Mouse (Mus musculus) embryonic facial prominence, embryonic 15.5 days (tissue): Measurements from ENCODE around the gene Sarnp. TPM values are rescaled to one million over a fixed set of nuclear protein-coding genes. Genes with fewer than 3 reads are reported as not detected.

ENCODE experiments used
- ATAC-seq: fragments of 200-750 bp; cut with Nextera tagmentation; 2 replicates; pipeline ENCODE4 v1.8.0; 2017; ENCODE audit warnings: low read depth, moderate TSS enrichment; ENCODE audit not compliant: insufficient number of reproducible peaks, low FRiP score, low TSS enrichment
- H3K27ac ChIP-seq: fragments of 300-500 bp; sonication (generic); replicated peaks from 2 replicates; pipeline ENCODE4 v1.5.1; 2015; ENCODE audit warnings: mild to moderate bottlenecking, inconsistent platforms
- H3K27me3 ChIP-seq: fragments of 300-500 bp; sonication (generic); 2 replicates; pipeline ENCODE4 v1.6.1; 2015; ENCODE audit warnings: inconsistent platforms
- H3K36me3 ChIP-seq: fragments of 300-500 bp; sonication (generic); 2 replicates; pipeline ENCODE4 v1.6.1; 2015; ENCODE audit warnings: mild to moderate bottlenecking, inconsistent platforms
- H3K4me1 ChIP-seq: fragments of 300-500 bp; sonication (generic); 2 replicates; pipeline ENCODE4 v1.6.1; 2015; ENCODE audit warnings: inconsistent platforms
- H3K4me2 ChIP-seq: fragments of 300-500 bp; sonication (generic); replicated peaks from 2 replicates; pipeline ENCODE4 v1.6.1; 2015; ENCODE audit warnings: mild to moderate bottlenecking, inconsistent platforms
- H3K4me3 ChIP-seq: fragments of 300-500 bp; sonication (generic); replicated peaks from 2 replicates; pipeline ENCODE4 v1.5.1; 2015; ENCODE audit warnings: mild to moderate bottlenecking, inconsistent platforms
- H3K9ac ChIP-seq: fragments of 300-500 bp; sonication (generic); 2 replicates; pipeline ENCODE4 v1.6.1; 2015; ENCODE audit warnings: inconsistent platforms
- H3K9me3 ChIP-seq: fragments of 300-500 bp; sonication (generic); replicated peaks from 2 replicates; pipeline ENCODE4 v1.6.1; 2016; ENCODE audit warnings: inconsistent platforms
- WGBS: fragments of 180-500 bp; shearing (Covaris S2); methylation state at CpG from one replicate; pipeline ENCODE4 v1.1.7; 2015; 5-methylcytosine and 5-hydroxymethylcytosine counted together
- polyA plus RNA-seq: library from polyadenylated mRNA; unstranded; fragments of >200 nt; fragmentation: Nextera tagmentation; extraction: Ambion mirVana; gene quantifications from 2 replicates; pipeline ENCODE4 v1.2.1, GENCODE M21; 2015

The Sarnp gene
- 194 and 196 TPM in 2 replicates for polyA plus RNA-seq

DNA sequence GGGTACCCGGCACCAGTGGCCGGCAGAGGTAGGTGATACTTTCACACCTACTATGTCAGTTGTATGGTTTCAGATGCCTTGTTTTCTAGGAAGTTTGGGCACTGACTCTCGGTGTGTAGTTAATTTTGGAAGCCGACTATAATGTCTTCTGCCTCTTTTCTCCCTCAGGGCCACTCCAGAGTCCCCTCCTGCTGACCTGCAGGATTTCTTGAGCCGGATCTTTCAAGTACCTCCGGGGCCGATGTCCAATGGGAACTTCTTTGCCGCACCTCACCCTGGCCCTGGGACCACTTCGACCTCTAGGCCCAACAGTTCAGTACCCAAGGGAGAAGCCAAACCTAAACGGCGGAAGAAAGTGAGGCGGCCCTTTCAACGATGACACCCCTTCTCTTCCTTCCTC is at the start of gene Sarnp:
Gene Sarnp (plus strand): TSS at position 301 of the 400 bp plus-strand sequence.
- Histone ChIP-seq H3K9ac (no peak within 1 kb of the TSS), H3K36me3 (peaks cover 64% of the 10 kb centered on the region), H3K27me3 (no peaks in the 10 kb centered on the region), H3K9me3 (no peaks in the 10 kb centered on the region), H3K4me1 (peaks cover 5% of the 10 kb centered on the region; the same call in 1 of the 2 replicates), H3K4me3 (no peak within 1 kb of the TSS), H3K4me2 (no peak within 1 kb of the TSS), H3K27ac (no peak within 1 kb of the TSS)
- no peak for ATAC-seq
- 87% methylated on average over 13 of the region's 13 CpGs for WGBS

DNA sequence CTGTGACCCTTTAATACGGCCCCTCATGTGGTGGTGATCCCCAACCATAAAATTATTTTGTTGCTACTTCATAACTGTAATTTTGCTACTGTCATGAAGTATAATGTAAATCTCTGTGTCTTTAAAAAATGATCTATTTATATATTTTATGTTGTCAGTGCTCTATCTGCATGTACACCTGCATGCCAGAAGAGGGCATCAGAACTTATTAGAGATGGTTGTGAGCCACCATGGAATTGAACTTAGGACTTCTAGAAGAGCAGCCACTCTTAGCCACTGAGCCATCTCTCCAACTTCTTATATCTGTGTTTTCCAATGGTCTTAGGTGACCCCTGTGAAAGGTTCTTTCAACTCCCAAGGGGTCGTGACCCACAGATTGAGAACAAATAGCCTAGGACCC is 44.2 kb upstream of the Sarnp start:
- Histone ChIP-seq H3K9me3 (no peaks in the 10 kb centered on the region), H3K27me3 (no peaks in the 10 kb centered on the region), H3K27ac (no peak overlapping the region), H3K4me2 (no peak overlapping the region), H3K9ac (no peak overlapping the region), H3K4me1 (no peaks in the 10 kb centered on the region), H3K36me3 (no peaks in the 10 kb centered on the region; the same call in 1 of the 2 replicates), H3K4me3 (no peak overlapping the region)
- WGBS, result 79% methylated on average over 2 of the region's 2 CpGs
- no peak for ATAC-seq

DNA sequence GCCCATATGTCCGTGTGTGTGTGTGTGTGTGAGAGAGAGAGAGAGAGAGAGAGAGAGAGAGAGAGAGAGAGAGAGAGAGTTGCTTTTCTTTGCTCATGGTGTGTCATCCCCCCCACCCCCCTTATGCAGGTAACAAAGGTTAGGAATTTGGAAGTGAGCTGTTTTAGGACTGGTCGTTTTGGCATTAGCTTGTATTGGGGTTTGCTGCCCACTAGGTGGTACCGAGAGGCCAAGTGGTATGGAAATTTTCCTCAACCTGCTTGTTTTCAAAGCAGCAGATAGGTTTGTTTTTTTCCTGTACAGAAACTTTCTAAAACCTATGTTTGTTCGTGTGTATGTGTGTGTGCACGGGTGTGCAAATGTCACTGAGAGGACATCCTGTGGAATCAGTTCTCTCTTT is 43.4 kb upstream of the Sarnp start:
- H3K4me3 ChIP-seq, result no peak overlapping the region
- H3K9ac ChIP-seq, result no peak overlapping the region
- no peaks in the 10 kb centered on the region for H3K9me3 ChIP-seq
- WGBS, result 22% methylated on average over 5 of the region's 5 CpGs
- ATAC-seq, result no peak
- H3K4me1 ChIP-seq, result peaks cover 4% of the 10 kb centered on the region
- no peaks in the 10 kb centered on the region for H3K36me3 ChIP-seq
- no peak overlapping the region for H3K4me2 ChIP-seq
- no peaks in the 10 kb centered on the region for H3K27me3 ChIP-seq
- H3K27ac ChIP-seq, result no peak overlapping the region

DNA sequence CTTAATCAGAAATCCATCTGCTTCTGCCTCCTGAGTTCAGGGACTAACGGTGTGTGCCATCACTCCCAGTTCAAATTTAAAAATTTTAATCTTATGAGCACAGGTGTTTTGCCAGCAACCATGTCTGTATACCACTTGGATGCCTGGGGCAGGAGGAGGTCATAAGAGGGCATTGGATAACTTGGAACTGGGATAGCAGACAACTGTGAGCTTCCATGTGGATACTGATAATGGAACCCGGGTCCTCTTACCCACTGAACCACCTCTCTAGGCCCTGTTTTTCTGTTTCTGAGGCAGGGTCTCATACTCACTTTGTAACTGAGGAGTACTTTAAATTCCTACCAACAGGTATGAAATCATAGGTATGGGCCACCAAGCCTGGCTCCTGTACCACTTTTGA is 38.7 kb upstream of the Sarnp start:
- WGBS, result 84% methylated on average over 2 of the region's 2 CpGs
- Histone ChIP-seq H3K9ac (no peak overlapping the region), H3K36me3 (no peaks in the 10 kb centered on the region), H3K4me1 (peaks cover 13% of the 10 kb centered on the region), H3K4me3 (no peak overlapping the region), H3K27ac (peak overlapping the region; percentile 84), H3K27me3 (no peaks in the 10 kb centered on the region), H3K9me3 (no peaks in the 10 kb centered on the region), H3K4me2 (no peak overlapping the region)
- no peak for ATAC-seq

DNA sequence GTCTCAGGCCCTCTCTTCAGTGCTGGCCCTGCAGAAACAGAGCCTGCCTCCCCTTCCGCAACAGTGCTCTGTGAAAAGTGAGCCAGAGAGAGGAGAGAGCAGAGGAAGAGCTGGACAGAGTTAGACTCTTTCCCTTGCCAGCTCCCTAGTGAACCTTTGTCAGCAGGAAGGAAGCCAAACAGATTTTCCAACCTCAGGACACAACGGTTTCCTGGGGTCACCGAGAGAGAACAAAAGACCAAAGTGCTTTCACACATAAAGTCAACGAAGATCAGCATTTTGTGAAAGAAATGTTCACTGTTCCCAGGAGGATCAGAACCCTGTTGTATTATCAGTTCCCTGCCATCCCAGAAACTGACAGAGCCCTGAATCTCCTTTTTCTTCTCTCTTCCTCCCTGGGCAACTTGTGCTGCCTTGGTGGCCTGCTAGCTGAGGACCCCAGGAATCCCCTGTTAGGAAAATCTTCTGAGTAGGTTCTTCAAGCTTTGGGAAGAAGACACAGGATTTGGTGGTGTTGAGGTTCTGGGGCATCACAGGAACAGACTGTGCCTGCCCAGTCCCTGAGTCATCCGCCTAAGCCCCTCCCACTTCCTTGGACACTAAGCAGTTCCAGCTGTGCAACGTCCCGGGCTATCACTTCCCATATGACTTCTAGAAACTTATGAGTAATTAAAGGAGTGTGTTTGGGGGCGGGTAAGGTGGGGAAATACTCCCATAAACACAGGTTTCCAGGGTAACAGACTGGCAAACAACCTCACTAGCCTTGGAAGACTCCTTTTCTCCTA is 37.9 kb upstream of the Sarnp start:
- Histone ChIP-seq H3K27ac (peak overlapping the region; percentile 84), H3K4me2 (no peak overlapping the region), H3K4me3 (no peak overlapping the region), H3K27me3 (no peaks in the 10 kb centered on the region), H3K9ac (no peak overlapping the region), H3K4me1 (peaks cover 13% of the 10 kb centered on the region), H3K9me3 (no peaks in the 10 kb centered on the region), H3K36me3 (no peaks in the 10 kb centered on the region)
- WGBS, result 15% methylated on average over 8 of the region's 8 CpGs
- peak; percentile 93 for ATAC-seq

DNA sequence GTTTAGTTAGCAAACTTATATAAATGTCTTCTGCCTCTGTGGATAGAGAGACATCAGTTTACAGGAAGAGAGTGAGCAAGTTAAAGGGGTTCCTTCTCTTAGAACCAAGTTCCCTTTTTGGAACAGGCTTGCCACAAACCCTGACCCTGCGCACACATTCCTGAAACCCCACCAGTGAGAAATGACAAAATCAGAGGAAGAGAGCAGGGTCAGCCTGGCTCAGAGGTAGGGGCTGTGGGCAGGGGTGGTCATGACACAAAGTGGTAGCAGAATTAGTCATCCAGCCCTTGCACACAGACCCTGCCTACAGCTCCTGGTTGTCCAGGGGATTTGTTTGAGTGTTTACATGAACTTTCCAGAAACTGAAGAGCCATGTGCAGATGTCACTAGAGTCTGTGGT is 36.9 kb upstream of the Sarnp start:
- no peak overlapping the region for H3K9ac ChIP-seq
- peak overlapping the region; percentile 84 for H3K27ac ChIP-seq
- no peak overlapping the region for H3K4me2 ChIP-seq
- H3K9me3 ChIP-seq, result 0 out of 2 replicates have a peak, but pooled peaks cover 5% of the 10 kb centered on the region
- H3K4me1 ChIP-seq, result peaks cover 13% of the 10 kb centered on the region
- WGBS, result 78% methylated on average over 1 of the region's 1 CpGs
- no peaks in the 10 kb centered on the region for H3K36me3 ChIP-seq
- no peaks in the 10 kb centered on the region for H3K27me3 ChIP-seq
- ATAC-seq, result no peak
- H3K4me3 ChIP-seq, result no peak overlapping the region

DNA sequence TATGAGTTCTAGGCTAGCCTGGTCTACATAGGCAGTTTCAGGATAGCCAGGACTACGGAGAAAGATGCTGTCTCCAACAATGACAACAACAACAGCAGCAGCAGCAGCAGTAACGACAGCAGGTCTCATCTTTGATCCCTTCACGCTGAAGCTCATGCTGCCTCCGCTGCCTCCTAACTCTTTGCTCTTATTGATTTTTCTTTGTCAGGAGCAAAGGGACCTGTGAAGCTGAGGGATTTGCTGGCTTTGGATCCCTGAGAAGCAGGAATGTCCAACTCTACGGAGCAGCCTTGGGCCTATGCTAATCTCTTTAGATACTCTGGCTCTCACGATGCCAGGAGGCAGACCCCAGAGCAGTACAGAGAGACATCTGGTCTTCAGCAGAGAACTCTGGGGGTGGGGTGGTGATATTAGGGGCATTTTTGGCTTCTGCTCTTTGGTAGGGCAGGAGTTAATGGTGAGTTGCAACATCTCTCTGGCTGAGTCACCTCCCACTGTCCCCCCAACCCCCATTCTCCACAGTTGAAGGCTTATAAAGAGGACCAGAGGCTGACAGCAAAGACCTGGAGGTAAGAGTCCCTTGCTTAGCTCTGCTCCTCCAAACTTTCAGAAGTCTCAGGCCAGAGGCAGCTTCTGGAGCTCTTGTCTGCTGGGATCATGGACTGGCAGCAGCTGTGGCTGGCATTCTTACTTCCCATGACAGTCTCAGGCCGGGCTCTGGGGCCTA is 26.6 kb upstream of the Sarnp start, which contains the start of gene Mmp19:
Gene Mmp19 (plus strand): TSS at position 513 of the 727 bp plus-strand sequence.
- Histone ChIP-seq H3K27me3 (no peaks in the 10 kb centered on the region), H3K4me1 (no peaks in the 10 kb centered on the region), H3K4me2 (no peak within 1 kb of the TSS), H3K27ac (no peak within 1 kb of the TSS), H3K4me3 (no peak within 1 kb of the TSS), H3K9ac (no peak within 1 kb of the TSS), H3K9me3 (no peaks in the 10 kb centered on the region), H3K36me3 (no peaks in the 10 kb centered on the region)
- WGBS, result 65% methylated on average over 7 of the region's 7 CpGs
- ATAC-seq, result no peak

DNA sequence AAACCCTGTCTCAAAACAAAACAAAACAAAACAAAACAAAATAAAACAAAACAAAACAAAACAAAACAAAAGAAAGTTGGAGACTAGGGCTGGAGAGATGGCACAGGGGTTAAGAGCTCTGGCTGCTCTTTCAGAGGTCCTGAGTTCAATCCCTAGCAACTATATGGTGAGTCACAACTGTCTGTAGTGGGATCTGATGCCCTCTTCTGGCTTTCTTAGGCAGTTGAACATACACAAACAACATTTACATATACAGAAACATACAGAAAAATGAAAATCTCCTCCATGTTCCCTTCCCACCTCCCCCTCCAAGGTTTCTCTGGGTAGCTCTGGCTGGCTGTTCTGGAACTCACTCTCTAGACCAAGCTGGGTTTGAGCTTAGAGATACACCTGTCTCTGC is 25.1 kb upstream of the Sarnp start:
- no peaks in the 10 kb centered on the region for H3K27me3 ChIP-seq
- no peak overlapping the region for H3K9ac ChIP-seq
- H3K4me1 ChIP-seq, result no peaks in the 10 kb centered on the region
- H3K9me3 ChIP-seq, result no peaks in the 10 kb centered on the region
- no peaks in the 10 kb centered on the region for H3K36me3 ChIP-seq
- no peak overlapping the region for H3K4me3 ChIP-seq
- H3K4me2 ChIP-seq, result no peak overlapping the region
- no peak for ATAC-seq
- H3K27ac ChIP-seq, result no peak overlapping the region

DNA sequence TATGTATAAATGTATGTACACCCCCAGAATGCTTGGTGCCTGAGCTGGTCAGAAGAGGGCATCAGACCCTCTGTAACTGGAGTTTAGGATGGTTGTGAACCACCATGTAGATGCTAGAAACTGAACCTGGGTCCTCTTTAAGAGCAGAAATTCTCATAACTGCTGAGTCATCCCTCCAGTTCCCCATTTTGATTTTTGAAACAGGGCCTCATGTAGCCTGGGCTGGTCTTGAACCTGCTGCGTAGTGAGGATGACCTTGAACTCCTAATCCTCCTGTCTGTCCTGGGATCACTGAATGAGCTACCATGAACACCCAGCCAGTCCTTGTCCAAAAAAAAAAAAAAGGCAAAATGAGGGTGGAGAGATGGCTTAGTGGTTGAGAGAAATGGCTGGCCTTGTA is 23.9 kb upstream of the Sarnp start:
- no peak for ATAC-seq

DNA sequence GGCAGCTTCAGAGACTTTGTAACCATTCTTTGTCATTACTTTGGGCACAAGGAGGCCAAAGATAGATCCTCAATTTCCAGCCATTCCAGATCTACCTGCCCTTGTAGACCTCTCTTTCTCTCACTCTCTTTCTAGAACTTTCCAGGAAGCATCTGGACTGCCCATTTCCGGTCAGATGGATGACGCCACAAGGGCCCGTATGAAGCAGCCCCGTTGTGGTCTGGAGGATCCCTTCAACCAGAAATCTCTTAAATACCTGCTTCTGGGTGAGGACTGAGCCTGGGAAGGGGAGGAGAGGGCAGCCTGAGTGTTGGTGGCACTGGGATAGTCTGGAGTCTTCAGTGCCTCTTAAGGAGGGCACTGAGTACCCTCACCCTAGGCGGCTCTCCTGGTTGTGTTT is 22.7 kb upstream of the Sarnp start:
- H3K9ac ChIP-seq, result no peak overlapping the region
- H3K4me3 ChIP-seq, result no peak overlapping the region
- H3K9me3 ChIP-seq, result no peaks in the 10 kb centered on the region
- no peak overlapping the region for H3K27ac ChIP-seq
- H3K4me1 ChIP-seq, result no peaks in the 10 kb centered on the region
- 89% methylated on average over 5 of the region's 5 CpGs for WGBS
- no peak for ATAC-seq
- H3K36me3 ChIP-seq, result peaks cover 10% of the 10 kb centered on the region; the same call in 1 of the 2 replicates
- H3K4me2 ChIP-seq, result no peak overlapping the region
- H3K27me3 ChIP-seq, result no peaks in the 10 kb centered on the region

More for the DNA sequence above, 23.9 kb upstream of the Sarnp start:
- Histone ChIP-seq H3K9me3 (no peaks in the 10 kb centered on the region), H3K4me3 (no peak overlapping the region), H3K4me2 (no peak overlapping the region), H3K27ac (no peak overlapping the region), H3K4me1 (no peaks in the 10 kb centered on the region), H3K36me3 (0 out of 2 replicates have a peak, but pooled peaks cover 3% of the 10 kb centered on the region), H3K27me3 (no peaks in the 10 kb centered on the region), H3K9ac (no peak overlapping the region)
- whole genome bisulfite sequencing, result 91% methylated on average over 1 of the region's 1 CpGs

DNA sequence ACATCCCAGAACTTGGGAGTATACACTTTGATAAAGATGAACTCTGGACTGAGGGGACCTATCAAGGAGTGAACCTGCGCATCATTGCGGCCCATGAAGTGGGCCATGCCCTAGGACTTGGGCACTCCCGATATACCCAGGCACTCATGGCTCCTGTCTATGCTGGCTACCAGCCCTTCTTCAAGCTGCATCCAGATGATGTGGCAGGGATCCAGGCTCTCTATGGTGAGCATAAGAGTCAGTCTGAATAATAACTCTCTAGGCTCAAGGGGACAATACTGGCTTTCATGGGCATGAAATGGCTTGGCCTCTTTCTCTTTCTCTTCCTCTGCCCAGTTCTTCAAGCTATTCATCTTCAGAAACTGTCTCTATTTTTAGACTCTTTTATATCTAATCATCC is 21.6 kb upstream of the Sarnp start:
- Histone ChIP-seq H3K4me3 (no peak overlapping the region), H3K36me3 (peaks cover 16% of the 10 kb centered on the region), H3K4me1 (no peaks in the 10 kb centered on the region), H3K27ac (no peak overlapping the region), H3K27me3 (no peaks in the 10 kb centered on the region), H3K9ac (no peak overlapping the region), H3K4me2 (no peak overlapping the region), H3K9me3 (no peaks in the 10 kb centered on the region)
- 90% methylated on average over 3 of the region's 3 CpGs for WGBS
- no peak for ATAC-seq
